Mouse (Mus musculus): ENCODE measurements at regions not wholly inside any gene's neighbourhood (a gene's known extent, or its start where the extent isn't known, plus 50 kb on each side); places are given as distances from the start of the nearest gene placed in this dataset.

DNA sequence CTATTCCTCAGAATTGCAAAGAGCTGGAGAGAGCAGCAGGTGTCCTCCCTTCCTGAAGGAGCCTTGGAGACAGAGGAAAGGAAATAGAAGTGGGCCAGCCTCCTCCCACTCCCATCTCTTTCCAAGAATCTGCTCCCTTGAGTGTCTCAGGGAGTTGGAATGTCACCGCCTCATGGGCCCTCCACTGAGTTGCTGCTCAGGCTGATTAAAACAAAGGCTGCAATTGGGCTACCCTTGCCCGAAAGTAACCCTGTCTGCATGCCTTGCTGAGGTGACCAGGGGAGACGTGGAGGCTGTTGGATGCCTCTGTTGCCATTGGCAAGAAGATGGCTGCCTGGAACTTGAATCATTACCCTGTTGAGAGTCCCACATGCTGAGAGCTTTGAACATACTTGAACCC lies 59.7 kb upstream of the Abca1 start:
- no peak for DNase-seq (ENCODE audit: low read depth)

DNA sequence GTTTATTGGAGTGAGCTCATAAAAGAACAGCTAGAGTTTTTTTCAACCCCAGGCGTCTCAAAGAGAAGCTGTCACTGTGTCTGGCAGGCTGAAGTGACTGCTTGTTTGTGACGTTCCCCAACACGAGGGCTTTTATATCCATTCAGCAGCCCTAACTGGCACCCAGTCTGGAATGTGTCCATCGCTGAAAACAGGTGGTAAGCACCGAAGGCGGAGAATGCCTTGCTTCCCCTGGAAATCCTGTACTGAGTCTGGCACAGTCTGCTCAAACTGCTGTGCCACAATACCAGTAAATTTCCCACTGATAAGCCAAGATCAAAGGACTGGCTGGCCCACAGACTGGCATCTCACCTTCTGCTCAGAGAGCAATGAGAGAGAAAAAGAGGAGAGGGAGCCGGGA lies 59.1 kb upstream of the Abca1 start:
- DNase-seq (ENCODE audit: low read depth), result no peak

DNA sequence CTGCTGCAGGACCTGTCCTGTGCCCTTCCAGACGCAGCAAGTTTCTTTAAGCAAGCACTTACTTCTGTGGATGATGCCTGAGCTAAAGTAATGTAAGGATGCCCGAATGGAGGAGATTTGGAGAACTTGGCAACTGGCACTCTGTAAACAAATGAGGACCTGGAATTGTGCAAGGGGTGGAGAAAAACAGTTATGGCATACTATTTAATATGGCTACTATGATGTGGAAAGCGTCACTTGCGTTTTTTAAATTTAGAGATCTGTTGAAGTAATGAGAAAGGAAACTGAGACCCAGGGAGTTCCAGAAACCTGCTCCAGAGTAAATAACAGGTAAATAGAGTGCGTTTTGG lies 58.6 kb upstream of the Abca1 start:
- DNase-seq (ENCODE audit: low read depth), result no peak

GRCm38 (mm10) chr4:53217608-53218290 lies 58.1 kb upstream of the Abca1 start:
- DNase-seq (ENCODE audit: low read depth), result no peak

- no peak for DNase-seq (ENCODE audit: low read depth)
Measured at GRCm38 (mm10) chr4:53212541-53212940, 52.8 kb upstream of the Abca1 start.

GRCm38 (mm10) chr4:53210685-53211084 lies 51.0 kb upstream of the Abca1 start:
- DNase-seq (ENCODE audit: low read depth), result no peak

All from gonadal fat pad, adult 2 months (tissue).